Mouse (Mus musculus) liver, adult (tissue): Measurements from ENCODE around the gene Synm.

Source experiments
- GATA4 ChIP-seq: IDR thresholded peaks from 2 replicates; pipeline ENCODE4 v1.6.1; 2014; ENCODE audit warnings: mild to moderate bottlenecking, low read length; ENCODE audit not compliant: insufficient replicate concordance

Synm gene

DNA sequence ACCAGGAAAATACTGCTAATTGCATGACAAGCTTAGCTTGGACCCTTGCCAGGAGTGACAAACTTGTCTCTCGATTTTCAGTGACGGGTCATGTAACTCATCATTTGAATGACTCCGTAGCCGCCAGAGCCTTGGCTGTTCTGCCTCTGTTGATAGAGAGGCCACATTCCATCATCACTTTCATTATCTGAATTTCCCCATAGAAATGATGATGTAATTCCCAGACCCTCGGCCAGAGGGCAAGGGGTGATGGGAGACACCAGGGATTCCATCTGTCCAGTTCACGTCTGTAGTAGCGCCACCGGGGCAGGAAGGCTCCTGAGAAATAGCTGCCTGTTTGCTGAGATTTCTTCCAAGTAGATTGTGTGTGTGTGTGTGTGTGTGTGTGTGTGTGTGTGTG lies 40.7 kb downstream of the Synm start:
- TF ChIP-seq GATA4, result no peak

GRCm38 (mm10) chr7:67717520-67717919 lies 42.0 kb downstream of the Synm start:
- no peak for TF ChIP-seq GATA4

GRCm38 (mm10) chr7:67716925-67717324 lies 42.6 kb downstream of the Synm start:
- no peak for TF ChIP-seq GATA4

DNA sequence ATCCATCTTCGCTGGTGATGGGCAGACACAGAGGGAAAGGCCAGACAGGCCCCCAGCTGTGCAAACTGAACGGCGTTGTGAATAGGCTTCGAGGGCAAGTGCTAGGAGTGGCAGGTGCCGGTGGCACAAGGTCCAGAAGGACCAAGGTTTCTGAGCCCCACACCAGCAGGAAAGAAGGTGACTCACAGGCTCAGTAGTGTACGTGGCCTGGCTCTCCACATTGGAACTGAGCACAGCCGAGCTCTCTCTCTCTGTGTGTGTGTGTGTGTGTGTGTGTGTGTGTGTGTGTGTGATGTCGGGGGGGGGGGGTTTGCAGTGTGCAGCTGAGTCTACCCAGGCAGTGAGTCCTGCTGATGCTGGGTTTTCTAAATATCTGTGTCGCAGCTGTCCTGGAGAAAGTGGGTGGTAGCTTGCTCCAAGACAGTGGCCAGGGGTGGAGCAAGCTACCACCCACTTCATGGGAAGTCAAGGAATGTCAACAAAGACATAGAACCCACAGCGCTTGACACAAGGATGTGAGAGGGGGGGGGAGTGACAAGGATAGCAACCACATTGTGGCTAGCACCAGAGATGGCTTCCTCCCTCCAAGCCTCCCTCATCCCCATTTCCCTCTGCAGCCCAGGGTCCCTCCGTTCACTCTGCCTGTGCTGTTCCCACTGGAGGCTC lies 43.2 kb downstream of the Synm start:
- no peak for TF ChIP-seq GATA4

- no peak for TF ChIP-seq GATA4
Measured at GRCm38 (mm10) chr7:67715176-67715575, 44.4 kb downstream of the Synm start.

DNA sequence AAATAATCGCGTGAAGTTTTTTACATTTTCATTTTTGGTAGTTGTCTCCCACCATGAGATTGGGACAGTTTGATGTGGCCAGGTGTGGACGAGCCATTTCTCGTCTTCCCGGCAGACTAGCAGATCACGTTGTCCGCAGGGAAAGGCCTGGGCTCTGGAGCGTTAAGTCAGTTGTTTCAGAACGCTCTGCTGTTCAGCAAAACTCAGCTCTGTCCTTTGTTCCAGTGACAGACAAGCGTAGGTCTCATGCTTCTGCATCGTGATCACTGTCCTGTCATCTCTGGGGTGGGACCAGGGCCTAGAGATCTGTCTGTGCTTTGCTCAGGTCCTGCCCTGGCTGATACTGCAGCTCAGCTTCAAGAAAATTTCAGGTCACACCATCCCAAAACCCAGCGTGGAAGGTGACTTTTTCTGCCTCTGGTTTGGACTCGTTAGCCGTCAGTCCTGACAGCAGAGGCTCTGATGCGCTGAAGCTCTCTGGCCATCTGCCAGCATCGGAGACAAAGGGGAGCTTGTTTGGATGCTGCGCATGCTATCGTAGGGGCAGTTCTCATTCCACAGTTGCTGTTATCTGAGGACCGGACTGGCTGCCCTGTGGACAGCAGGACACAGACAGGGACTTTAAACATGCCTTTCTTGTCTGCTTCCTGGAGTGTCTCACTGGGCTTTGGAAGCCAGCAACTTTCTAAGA lies 45.6 kb downstream of the Synm start:
- TF ChIP-seq GATA4, result no peak

GRCm38 (mm10) chr7:67710216-67710615 lies 49.3 kb downstream of the Synm start:
- 0 out of 2 replicates have a peak, but pooled peaks have one; percentile 9 for TF ChIP-seq GATA4

GRCm38 (mm10) chr7:67708160-67708559 lies 51.4 kb downstream of the Synm start:
- no peak for TF ChIP-seq GATA4

DNA sequence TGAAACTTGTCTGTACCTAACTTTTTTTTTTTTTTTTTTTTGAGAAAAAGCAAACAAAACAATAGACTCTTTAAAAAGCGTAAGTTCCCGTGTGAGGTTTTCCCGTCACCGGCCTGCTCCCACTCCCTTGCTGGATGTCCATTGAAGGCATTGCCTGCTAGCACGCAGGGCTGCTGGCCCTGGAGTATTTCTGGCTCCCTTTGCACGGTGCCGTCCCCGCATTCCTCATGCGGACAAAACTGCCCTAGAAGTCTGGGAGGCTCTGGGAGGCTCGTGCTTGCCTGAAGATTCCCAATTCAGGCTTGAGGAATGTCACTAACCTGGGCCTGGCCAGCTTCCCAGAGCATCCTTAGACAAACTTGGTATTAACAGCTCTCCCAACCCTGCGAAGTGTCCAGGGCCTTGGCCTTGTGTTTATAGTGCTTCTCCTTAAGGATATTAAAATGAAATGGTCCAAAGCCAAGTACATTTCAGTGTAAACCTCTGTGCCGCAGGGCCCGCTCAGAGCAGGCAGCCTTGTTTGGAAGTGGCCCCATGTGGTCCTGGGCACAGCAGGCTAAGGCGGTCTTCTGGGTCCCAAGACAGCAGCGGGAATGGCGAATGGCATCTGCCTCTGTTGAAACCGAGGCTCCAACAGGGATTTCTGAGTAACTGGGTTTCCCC lies 58.2 kb downstream of the Synm start:
- no peak for TF ChIP-seq GATA4

- TF ChIP-seq GATA4, result no peak
Measured at GRCm38 (mm10) chr7:67700846-67701245, 58.7 kb downstream of the Synm start.

GRCm38 (mm10) chr7:67699301-67699700 lies 60.2 kb downstream of the Synm start:
- TF ChIP-seq GATA4, result no peak

DNA sequence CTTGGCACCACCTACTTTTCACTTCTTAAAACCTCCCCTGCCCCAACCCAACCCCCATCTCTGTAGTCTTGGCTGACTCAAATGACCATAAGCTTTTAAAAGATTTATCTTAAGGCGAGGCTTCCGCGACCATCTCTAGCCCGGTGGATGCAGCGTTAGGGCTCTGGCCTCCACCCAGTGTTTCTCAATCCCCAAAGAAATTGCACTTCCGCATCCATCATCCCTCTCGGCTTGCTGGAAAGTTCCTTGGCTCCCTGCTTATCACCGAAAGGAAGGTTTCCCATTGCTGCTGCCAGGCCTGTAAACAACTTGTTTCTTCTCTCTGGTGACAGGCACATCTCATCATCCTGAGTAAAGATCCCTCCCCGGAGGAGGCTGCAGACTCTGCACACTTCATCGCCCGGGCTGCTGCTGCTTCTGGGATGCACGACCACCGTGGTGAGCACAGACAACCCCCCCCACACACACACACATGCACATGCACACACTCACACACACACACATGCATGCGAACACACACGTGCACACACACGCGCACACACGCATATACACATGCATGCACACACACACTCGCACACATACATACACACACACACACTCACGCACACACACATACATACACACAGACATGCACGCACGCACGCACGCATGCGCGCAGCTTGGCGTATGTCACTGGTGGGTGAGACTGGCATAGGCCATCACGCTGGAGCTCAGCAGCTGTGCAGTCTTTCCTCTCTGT lies 61.5 kb downstream of the Synm start:
- peak; percentile 28; the same call in 1 of the 2 replicates for TF ChIP-seq GATA4

GRCm38 (mm10) chr7:67695906-67696305 lies 63.6 kb downstream of the Synm start:
- TF ChIP-seq GATA4, result no peak

GRCm38 (mm10) chr7:67692791-67693538 lies 66.6 kb downstream of the Synm start:
- no peak for TF ChIP-seq GATA4

DNA sequence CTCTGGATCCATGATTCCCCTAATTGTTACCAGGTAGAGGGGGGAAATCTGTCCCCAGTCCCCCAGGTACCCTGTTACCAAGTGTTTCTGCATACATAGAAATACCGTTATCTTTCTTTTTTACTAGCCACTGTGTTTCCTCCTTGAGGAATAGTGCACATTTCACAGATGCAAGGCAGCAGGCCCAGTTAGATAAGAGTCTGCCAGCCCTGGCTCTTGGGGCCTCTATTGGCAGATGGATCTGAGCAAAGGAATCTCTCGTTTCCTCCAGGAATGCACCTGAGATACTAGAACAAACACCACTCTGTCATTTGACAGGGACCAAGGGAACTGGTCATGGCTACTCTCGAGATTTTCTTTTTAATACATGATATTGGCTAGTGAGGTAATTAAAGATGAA lies 67.4 kb downstream of the Synm start:
- no peak for TF ChIP-seq GATA4
